In genomic region chr4:154171151-154171930, GRCm38 (mm10) we compare ENCODE assay signal across 8 mouse cellular contexts. TPM values are rescaled to one million over a fixed set of nuclear protein-coding genes. Genes with fewer than 3 reads are reported as not detected.
A peak's percentile ranks its signal among the peaks of the same experiment; 100 is the strongest.
DNase-seq lines count a peak whose midpoint lies in the region; ATAC-seq and TF ChIP-seq lines count a peak whose summit lies in the region.

No protein-coding gene starts in this region.

- no peak overlapping the region for H3K27ac ChIP-seq in kidney, postnatal 0 days
- no peak overlapping the region for H3K27ac ChIP-seq in liver, embryonic 14.5 days

- no peak; the same call in 1 of the 2 replicates for ATAC-seq in kidney, postnatal 0 days (replicated peaks; ENCODE audit: low FRiP score, low read depth)
- peak; percentile 24; the same call in 1 of the 2 replicates for ATAC-seq in granulocyte monocyte progenitor cell, adult 5-6 weeks (replicated peaks; ENCODE audit: poor library complexity, severe bottlenecking)
- no peak for ATAC-seq in liver, embryonic 14.5 days (ENCODE audit: insufficient read depth)
- ATAC-seq in megakaryocyte progenitor cell, adult 5-6 weeks (replicated peaks; ENCODE audit: poor library complexity): no peak

- 2% methylated on average over 37 of the region's 37 CpGs for WGBS in kidney, postnatal 0 days
- WGBS in liver, embryonic 14.5 days (ENCODE audit: insufficient replicate concordance): 2% methylated on average over 37 of the region's 37 CpGs

- H3K36me3 ChIP-seq in kidney, postnatal 0 days (ENCODE audit: insufficient read depth, low read length): no peaks in the 10 kb centered on the region
- H3K36me3 ChIP-seq in liver, embryonic 14.5 days (replicated peaks; ENCODE audit: control insufficient read depth, insufficient read depth, low read depth): no peaks in the 10 kb centered on the region

- peak overlapping the region; percentile 67 for H3K4me2 ChIP-seq in kidney, postnatal 0 days (ENCODE audit: low read length)
- peak overlapping the region; percentile 42 for H3K4me2 ChIP-seq in liver, embryonic 14.5 days (ENCODE audit: low read depth)

- peaks cover 14% of the 10 kb centered on the region; the same call in 1 of the 2 replicates for H3K4me1 ChIP-seq in kidney, postnatal 0 days (replicated peaks; ENCODE audit: insufficient read depth, low read length)
- H3K4me1 ChIP-seq in liver, embryonic 14.5 days (replicated peaks; ENCODE audit: control insufficient read depth in 2 of 2, insufficient read depth in 2 of 2, low read length in 1 of 2): no peaks in the 10 kb centered on the region

- TF ChIP-seq EP300 in liver, embryonic 14.5 days (IDR thresholded peaks at IDR 0.05; ENCODE audit: low read depth): no peak

- no peaks in the 10 kb centered on the region for H3K9me3 ChIP-seq in kidney, postnatal 0 days (replicated peaks; ENCODE audit: low read length)
- H3K9me3 ChIP-seq in liver, embryonic 14.5 days (ENCODE audit: control insufficient read depth, low read length): no peaks in the 10 kb centered on the region

- peak overlapping the region; percentile 43 for H3K4me3 ChIP-seq in kidney, postnatal 0 days (replicated peaks; ENCODE audit: low read depth, low read length)
- H3K4me3 ChIP-seq in liver, embryonic 14.5 days (ENCODE audit: insufficient read depth in 1 of 2, low read depth in 2 of 2, low read length in 2 of 2): peak overlapping the region in 1 of 2 experiments; percentile 37; a peak in 2 of 4 replicates

- H3K27me3 ChIP-seq in kidney, postnatal 0 days (ENCODE audit: insufficient read depth, low read length): peaks cover 40% of the 10 kb centered on the region
- peaks cover 50% of the 10 kb centered on the region for H3K27me3 ChIP-seq in liver, embryonic 14.5 days (ENCODE audit: control insufficient read depth, insufficient read depth, low read length)

- H3K9ac ChIP-seq in kidney, postnatal 0 days (ENCODE audit: low read depth, low read length): peak overlapping the region; percentile 42
- no peak overlapping the region for H3K9ac ChIP-seq in liver, embryonic 14.5 days (replicated peaks)

- DNase-seq in kidney, postnatal 0 days (ENCODE audit: low spot score): peak; percentile 40
- no peak for DNase-seq in kidney, adult 18-20 months
- no peak for DNase-seq in liver, embryonic 14.5 days (ENCODE audit: low read depth in 3 of 3, low spot score in 3 of 3)
- peak; percentile 59 for DNase-seq in retina, postnatal 1 day
- DNase-seq in urinary bladder, postnatal 36 days (ENCODE audit: low spot score in 2 of 2): no peak
- no peak for DNase-seq in thymus, postnatal 14 days

- no peak for TF ChIP-seq CTCF in kidney, postnatal 0 days (IDR thresholded peaks at IDR 0.05; ENCODE audit: low read depth)
- TF ChIP-seq CTCF in liver, embryonic 14.5 days (IDR thresholded peaks at IDR 0.05; ENCODE audit: low read depth): no peak

RNA-seq across cellular contexts. Expression of gene Megf6, which starts 0.8 kb away (rescaled TPM):
- polyA plus RNA-seq in kidney, postnatal 0 days (2015; fragmentation: Nextera tagmentation; extraction: Ambion mirVana): 5.0 and 5.8 TPM in 2 replicates
- total RNA-seq in granulocyte monocyte progenitor cell, adult 5-6 weeks (2014; fragmentation: Nextera tagmentation): not detected in 2 replicates
- not detected in 2 replicates for total RNA-seq in granulocyte monocyte progenitor cell, adult 5-6 weeks (2017)
- 0.77 and 1.1 TPM in 2 replicates for polyA plus RNA-seq in liver, embryonic 14.5 days (2012; rRNA removed)
- 0.83 and 1.0 TPM in 2 replicates for polyA plus RNA-seq in liver, embryonic 14.5 days (2014; fragmentation: Nextera tagmentation; extraction: Ambion mirVana)
- total RNA-seq in megakaryocyte progenitor cell, adult 5-6 weeks (2015): not detected in 2 replicates
- 0.12 and 0.17 TPM in 2 replicates for total RNA-seq in megakaryocyte progenitor cell, adult 5-6 weeks (2017)

RNA-seq across cellular contexts. Expression of gene Tprgl, which starts 10.9 kb away (rescaled TPM):
- 154 and 172 TPM in 2 replicates for polyA plus RNA-seq in kidney, postnatal 0 days (2015; fragmentation: Nextera tagmentation; extraction: Ambion mirVana)
- total RNA-seq in granulocyte monocyte progenitor cell, adult 5-6 weeks (2014; fragmentation: Nextera tagmentation): 44.9 and 52.5 TPM in 2 replicates
- 28.9 and 29.8 TPM in 2 replicates for total RNA-seq in granulocyte monocyte progenitor cell, adult 5-6 weeks (2017)
- polyA plus RNA-seq in liver, embryonic 14.5 days (2012; rRNA removed): 57.9 and 72.6 TPM in 2 replicates
- polyA plus RNA-seq in liver, embryonic 14.5 days (2014; fragmentation: Nextera tagmentation; extraction: Ambion mirVana): 153 and 166 TPM in 2 replicates
- 41.9 and 43.8 TPM in 2 replicates for total RNA-seq in megakaryocyte progenitor cell, adult 5-6 weeks (2015)
- total RNA-seq in megakaryocyte progenitor cell, adult 5-6 weeks (2017): 22.9 and 32.9 TPM in 2 replicates

RNA-seq across cellular contexts. Expression of gene Wrap73, which starts 29.2 kb away (rescaled TPM):
- polyA plus RNA-seq in kidney, postnatal 0 days (2015; fragmentation: Nextera tagmentation; extraction: Ambion mirVana): 28.5 and 31.8 TPM in 2 replicates
- 8.0 and 18.9 TPM in 2 replicates for total RNA-seq in granulocyte monocyte progenitor cell, adult 5-6 weeks (2014; fragmentation: Nextera tagmentation)
- 8.6 and 24.1 TPM in 2 replicates for total RNA-seq in granulocyte monocyte progenitor cell, adult 5-6 weeks (2017)
- 15.8 and 19.6 TPM in 2 replicates for polyA plus RNA-seq in liver, embryonic 14.5 days (2012; rRNA removed)
- polyA plus RNA-seq in liver, embryonic 14.5 days (2014; fragmentation: Nextera tagmentation; extraction: Ambion mirVana): 25.9 and 26.2 TPM in 2 replicates
- 9.9 and 11.9 TPM in 2 replicates for total RNA-seq in megakaryocyte progenitor cell, adult 5-6 weeks (2015)
- total RNA-seq in megakaryocyte progenitor cell, adult 5-6 weeks (2017): 9.1 and 13.0 TPM in 2 replicates

RNA-seq across cellular contexts. Expression of gene Trp73, which starts 31.3 kb away (rescaled TPM):
- 0.25 and 0.26 TPM in 2 replicates for polyA plus RNA-seq in kidney, postnatal 0 days (2015; fragmentation: Nextera tagmentation; extraction: Ambion mirVana)
- total RNA-seq in granulocyte monocyte progenitor cell, adult 5-6 weeks (2014; fragmentation: Nextera tagmentation): not detected in 2 replicates
- total RNA-seq in granulocyte monocyte progenitor cell, adult 5-6 weeks (2017): not detected in 2 replicates
- polyA plus RNA-seq in liver, embryonic 14.5 days (2012; rRNA removed): 0.01 TPM in 2 replicates
- 0.06 TPM in 1 of 2 replicates, not detected in the other for polyA plus RNA-seq in liver, embryonic 14.5 days (2014; fragmentation: Nextera tagmentation; extraction: Ambion mirVana)
- total RNA-seq in megakaryocyte progenitor cell, adult 5-6 weeks (2015): not detected in 2 replicates
- not detected in 2 replicates for total RNA-seq in megakaryocyte progenitor cell, adult 5-6 weeks (2017)

Comparison
In these comparisons a context has a peak if more than half of its experiments do, and no peak if none do; other contexts are left out.
1. DNase-seq: peak in kidney, postnatal 0 days (single experiment) and retina, postnatal 1 day (single experiment); none in kidney, adult 18-20 months (single experiment), liver, embryonic 14.5 days (0 of 3), urinary bladder, postnatal 36 days (0 of 2) and thymus, postnatal 14 days (single experiment).